Mouse (Mus musculus): ENCODE results near the gene Rnf38. TPM values are rescaled to one million over a fixed set of nuclear protein-coding genes. Genes with fewer than 3 reads are reported as not detected.

Gene Rnf38
- polyA plus RNA-seq, 1 experiment from 2014 or later: 15.6 TPM

DNA sequence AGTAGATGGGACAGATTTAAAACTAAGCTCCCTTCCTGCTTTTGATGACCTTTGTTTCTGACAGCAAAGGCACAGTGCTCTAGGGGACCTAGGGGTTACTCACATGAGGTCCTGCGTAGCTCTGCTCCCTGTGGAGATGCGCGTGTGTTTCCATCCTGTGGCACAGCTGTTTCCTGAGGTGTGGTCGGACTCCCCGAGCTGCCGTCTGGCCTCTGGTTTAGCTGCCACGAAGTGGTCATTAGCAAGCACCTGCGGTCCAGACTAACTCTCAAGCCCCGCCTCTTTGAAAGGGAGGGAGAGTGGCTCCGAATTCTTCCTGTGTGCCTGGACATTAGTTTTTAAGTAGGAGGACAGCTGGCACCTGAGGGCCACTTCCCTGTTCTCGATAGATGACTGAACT, 149.6 kb downstream of the Rnf38 start, which contains the start of gene Gne:
Gene Gne (minus strand): TSS at position 233 of the 400 bp plus-strand sequence.
- 3% methylated on average over 11 of the region's 11 CpGs for WGBS
- no peaks in the 10 kb centered on the region for H3K36me3 ChIP-seq
- no peak within 1 kb of the TSS for H3K4me3 ChIP-seq
- H3K27me3 ChIP-seq: no peaks in the 10 kb centered on the region
- H3K9me3 ChIP-seq: no peaks in the 10 kb centered on the region
- H3K27ac ChIP-seq: no peak within 1 kb of the TSS
- no peak for ATAC-seq (ENCODE audit: insufficient number of reproducible peaks, low FRiP score, low TSS enrichment, low read depth)
- peaks cover 7% of the 10 kb centered on the region for H3K4me1 ChIP-seq
- H3K9ac ChIP-seq: no peak within 1 kb of the TSS
- H3K4me2 ChIP-seq: peak within 1 kb of the TSS; percentile 34

DNA sequence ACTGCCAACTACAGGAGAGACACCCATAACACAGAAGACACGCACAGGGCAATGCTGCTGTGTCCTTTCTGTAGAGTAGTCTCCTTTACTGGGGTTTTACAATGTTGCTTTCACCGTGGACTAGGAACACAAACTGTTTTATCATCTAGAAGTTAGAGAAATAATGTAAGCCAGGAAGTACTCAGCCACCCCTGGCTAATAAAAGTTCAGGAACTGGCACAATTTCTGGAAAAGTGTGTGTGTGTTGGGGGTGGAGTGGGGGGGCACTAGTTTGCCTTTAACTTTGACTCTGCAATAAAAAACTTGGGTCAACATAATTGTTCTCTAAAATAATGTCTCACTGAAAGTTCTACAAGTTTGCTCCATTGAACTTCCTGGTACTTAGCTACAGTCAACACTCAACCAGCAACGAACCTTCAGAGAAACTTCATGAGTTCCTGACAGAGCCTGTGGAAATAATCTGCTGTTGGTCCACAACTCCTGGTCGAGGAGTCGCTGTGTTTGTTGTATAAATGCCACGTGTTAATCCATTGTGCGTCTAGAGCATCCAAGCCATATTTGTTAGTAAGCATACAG, 155.1 kb downstream of the Rnf38 start:
- H3K4me2 ChIP-seq: no peak overlapping the region
- H3K27me3 ChIP-seq: no peaks in the 10 kb centered on the region
- H3K4me1 ChIP-seq: peaks cover under 1% of the 10 kb centered on the region; the same call in 1 of the 2 replicates
- WGBS: 78% methylated on average over 7 of the region's 7 CpGs
- H3K36me3 ChIP-seq: no peaks in the 10 kb centered on the region
- no peaks in the 10 kb centered on the region for H3K9me3 ChIP-seq
- no peak overlapping the region for H3K4me3 ChIP-seq
- H3K9ac ChIP-seq: no peak overlapping the region
- no peak for ATAC-seq (ENCODE audit: insufficient number of reproducible peaks, low FRiP score, low TSS enrichment, low read depth)
- H3K27ac ChIP-seq: no peak overlapping the region

Small RNAs within 50 kb of the gene (microRNA-seq; reads per million reads assigned to microRNA genes)
- gene Mir5106: not detected

Other genes with a start within 250 kb of the Rnf38 start
- 236 and 246 TPM in 2 replicates for gene Clta, start 229.3 kb downstream of the Rnf38 start, polyA plus RNA-seq (2015; fragmentation: Nextera tagmentation; extraction: Ambion mirVana)
- gene Gne, start 149.6 kb downstream of the Rnf38 start, polyA plus RNA-seq (2015; fragmentation: Nextera tagmentation; extraction: Ambion mirVana): 26.2 and 26.6 TPM in 2 replicates
- gene Melk, start 67.1 kb upstream of the Rnf38 start, polyA plus RNA-seq (2015; fragmentation: Nextera tagmentation; extraction: Ambion mirVana): 31.5 and 34.2 TPM in 2 replicates

All from limb, embryonic 15.5 days (tissue).